Mouse (Mus musculus) layer of hippocampus, postnatal 14 days (tissue): ENCODE measurements around the gene Apopt1. TPM values are rescaled to one million over a fixed set of nuclear protein-coding genes. Genes with fewer than 3 reads are reported as not detected.
"Not testable (repeated sequence)": the region's sequence is repeated elsewhere in the genome, so short reads cannot be mapped to it uniquely, and the experiment has no call there.

ENCODE experiments used
- DNase-seq, 2 experiments: peaks; one replicate each; pipeline ENCODE4 v3.0.0; 2021 to 2022; ENCODE audit warnings: low spot score in 2 of 2, mixed read lengths in 1 of 2
- total RNA-seq, 2 experiments: library from RNA; stranded (reverse); gene quantifications; 2 replicates each; pipeline ENCODE4 v1.2.3; 2021

Apopt1 gene
- total RNA-seq, 2 experiments from 2014 or later = 38.5 to 40.0 TPM

- DNase-seq = no peak
Measured at GRCm38 (mm10) chr12:111704609-111705008, 8.5 kb upstream of the Apopt1 start.

GRCm38 (mm10) chr12:111705186-111705973 lies 7.7 kb upstream of the Apopt1 start:
- no peak for DNase-seq

DNA sequence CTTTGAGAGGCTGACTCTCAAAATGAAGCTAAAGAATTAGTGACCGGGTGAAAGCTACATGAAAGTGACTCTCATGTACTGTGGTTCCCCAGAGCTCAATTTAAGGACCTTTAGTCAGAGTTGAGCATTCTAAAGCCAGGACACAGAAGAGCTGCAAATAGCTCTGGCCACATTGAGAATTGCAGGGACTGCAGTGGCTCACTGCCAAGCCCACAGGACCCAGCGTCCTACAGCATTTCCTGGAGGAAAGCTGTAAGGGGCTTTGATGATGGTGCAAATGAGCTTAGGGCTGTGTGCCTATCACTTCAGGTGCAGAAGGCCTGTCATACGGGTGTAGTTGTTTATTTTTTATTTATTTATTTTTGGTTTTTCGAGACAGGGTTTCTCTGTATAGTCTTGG lies 4.9 kb upstream of the Apopt1 start:
- DNase-seq = no peak

- DNase-seq = no peak
Measured at GRCm38 (mm10) chr12:111710091-111710490, 3.0 kb upstream of the Apopt1 start.

- no peak for DNase-seq
Measured at GRCm38 (mm10) chr12:111712476-111712875, 585 bp upstream of the Apopt1 start.

GRCm38 (mm10) chr12:111713880-111714279 lies 819 bp downstream of the Apopt1 start:
- not testable (repeated sequence) for DNase-seq

DNA sequence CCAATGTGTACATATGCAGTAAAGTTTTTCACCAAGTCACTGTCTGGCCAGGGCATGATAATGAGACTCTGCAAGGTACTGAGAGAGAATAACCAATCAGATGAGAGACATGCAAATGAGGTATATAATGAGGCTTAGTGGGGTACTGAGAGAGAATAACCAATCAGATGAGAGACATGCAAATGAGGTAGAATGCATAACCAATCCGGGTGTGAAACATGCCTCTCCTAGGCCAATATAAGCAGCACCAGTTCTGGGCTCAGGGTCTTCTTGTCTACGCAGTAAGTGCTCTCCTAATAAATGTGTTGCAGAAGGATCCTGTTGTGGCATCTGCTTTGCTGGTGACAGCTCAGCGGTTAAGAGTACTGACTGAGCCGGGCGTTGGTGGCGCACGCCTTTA lies 3.4 kb downstream of the Apopt1 start:
- no peak for DNase-seq

- no peak for DNase-seq
Measured at GRCm38 (mm10) chr12:111718656-111719055, 5.6 kb downstream of the Apopt1 start.

- no peak for DNase-seq
Measured at GRCm38 (mm10) chr12:111720222-111720621, 7.2 kb downstream of the Apopt1 start.

DNA sequence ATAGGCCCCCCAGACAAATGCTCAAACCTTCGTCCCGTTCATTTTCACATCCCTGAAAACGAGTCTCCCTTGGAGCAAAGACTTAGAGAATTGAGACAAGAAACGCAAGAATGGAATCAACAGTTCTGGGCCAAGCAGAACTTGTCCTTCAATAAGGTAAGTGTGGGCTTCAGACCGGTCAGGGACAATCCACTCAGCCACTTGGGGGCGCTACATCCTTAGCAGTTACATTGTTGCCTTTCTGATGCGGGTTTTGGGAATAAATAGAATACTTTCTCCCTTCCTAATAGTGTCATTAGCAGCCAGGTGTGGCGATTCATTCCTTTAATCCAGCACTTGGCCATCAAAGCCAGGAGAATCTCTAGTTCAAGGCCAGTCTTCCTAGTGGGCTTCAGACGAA lies 9.6 kb downstream of the Apopt1 start:
- peak; percentile 37 to 54 for DNase-seq

DNA sequence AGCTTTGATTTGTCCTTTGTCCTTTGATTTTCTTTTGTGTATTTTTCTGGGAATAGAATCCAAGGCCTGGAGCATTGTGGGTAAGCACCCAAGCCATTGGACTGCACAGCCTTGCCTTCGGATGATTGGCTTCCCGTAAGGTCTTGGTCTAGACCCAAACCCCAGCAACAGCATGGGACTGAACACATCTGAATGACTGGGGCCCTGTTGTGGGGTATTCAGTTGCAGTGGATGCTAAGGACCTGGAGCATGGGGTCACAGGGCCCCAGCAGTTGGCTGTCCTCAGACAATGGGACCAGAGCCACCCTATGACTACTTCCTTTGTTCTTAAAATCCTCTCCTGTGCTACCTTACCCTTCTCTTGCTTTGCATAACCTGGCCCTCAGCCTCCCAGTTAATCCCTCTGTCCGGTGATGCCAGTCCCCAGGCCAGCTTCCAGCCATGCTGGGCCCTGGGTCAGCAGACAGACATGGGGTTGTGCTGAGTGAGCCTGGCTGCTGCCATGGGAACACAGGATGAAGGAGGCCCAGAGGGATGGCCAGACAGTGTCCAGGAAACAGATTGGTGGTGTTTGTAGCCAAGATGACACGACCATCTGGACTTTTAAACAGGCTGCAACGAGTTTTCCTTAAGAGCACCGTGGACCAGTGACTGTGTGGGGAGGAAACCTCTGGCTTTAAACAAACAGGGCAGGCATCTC lies 11.7 kb downstream of the Apopt1 start:
- peak in 1 of 2 experiments; percentile 21 for DNase-seq

- peak; percentile 61 to 70 for DNase-seq
Measured at GRCm38 (mm10) chr12:111725338-111726121, 12.5 kb downstream of the Apopt1 start.

GRCm38 (mm10) chr12:111726122-111726463 lies 13.0 kb downstream of the Apopt1 start:
- peak in 1 of 2 experiments; percentile 53 for DNase-seq

DNA sequence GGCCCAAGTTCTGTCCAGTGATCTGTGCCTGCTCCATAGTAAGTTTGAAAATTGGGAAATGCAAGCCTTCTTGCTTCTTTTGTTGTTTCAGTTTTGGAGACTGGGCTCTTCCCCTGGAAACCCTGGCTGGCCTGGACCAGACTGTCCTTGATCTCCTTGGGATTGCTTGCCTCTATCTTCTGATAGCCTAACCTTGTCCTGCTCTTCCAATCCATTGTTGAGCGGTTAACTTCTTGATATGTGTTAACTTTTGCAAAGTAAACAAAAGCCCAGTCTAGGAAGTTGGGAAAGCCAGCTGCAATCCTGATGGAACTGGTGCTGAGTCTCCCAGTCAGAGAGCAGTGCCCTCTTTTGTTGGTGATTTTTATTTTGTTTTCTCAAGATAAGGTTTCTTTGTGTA lies 14.9 kb downstream of the Apopt1 start:
- no peak for DNase-seq

DNA sequence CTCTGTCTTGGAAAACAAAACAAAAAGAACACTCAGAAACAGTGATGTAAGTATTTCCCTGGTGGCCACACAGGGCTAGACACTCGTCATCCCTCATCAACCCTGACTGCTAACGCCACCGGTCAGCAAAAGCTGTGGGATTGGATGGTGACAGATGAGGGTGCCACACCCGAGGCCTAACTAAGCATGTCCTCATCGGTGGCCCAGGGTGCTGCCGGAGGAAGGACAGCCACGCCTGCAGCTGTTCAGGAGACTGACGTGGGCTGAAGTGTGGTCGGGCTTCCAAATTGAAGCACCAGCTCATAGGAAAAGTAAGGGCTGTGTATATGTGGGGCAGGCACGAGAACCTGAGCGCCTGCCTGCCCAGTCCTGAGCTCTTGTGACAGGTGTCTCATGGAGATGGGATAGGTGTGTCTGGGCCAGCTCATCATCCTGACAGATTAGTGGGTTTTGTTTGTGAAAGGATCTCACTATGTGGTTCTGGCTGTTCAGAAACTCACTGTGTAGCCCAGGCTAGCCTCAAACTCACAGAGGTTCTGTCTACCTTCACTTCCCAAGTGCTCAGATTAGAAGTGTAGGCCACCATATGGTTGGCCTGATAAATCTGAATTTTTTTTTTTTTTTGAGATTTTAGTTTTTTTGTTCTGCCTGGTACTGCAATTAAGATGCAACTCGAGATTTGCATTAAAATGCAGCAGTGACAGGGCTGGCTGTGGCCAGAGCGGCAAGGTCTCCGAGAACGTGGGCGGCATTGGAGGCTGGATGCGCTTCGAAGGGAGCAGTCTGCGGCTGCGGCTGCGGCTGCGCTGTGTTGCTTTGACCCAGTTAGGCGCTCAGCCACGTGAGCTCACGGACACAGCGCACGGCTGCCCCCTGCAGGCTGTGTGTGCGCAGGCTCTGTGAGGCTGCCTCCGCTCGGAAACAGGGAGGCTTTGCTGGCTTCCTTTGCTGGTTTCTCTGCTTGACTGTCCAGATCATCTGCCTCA lies 19.1 kb downstream of the Apopt1 start:
- DNase-seq = peak; percentile 84 to 87

DNA sequence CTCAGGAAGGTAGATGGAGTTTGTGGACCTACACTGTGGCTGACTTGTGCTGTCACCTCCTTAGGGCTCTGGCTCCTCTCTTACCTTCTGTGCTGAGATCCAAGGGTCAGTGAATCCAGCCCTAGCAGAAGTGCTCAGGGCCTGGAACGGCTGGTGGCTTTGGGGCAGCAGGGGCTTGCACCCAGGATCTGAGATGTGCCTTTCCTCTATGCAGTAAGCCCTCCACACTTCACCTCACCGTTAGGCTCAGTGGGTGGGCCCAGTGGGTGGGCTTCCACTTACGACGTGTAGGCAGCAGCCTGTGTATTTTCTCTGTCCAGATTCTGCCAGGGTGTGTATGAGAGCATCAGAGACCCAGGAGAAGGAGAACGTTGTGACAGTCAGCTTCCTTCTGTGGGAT lies 19.9 kb downstream of the Apopt1 start:
- no peak for DNase-seq

GRCm38 (mm10) chr12:111734912-111735311 lies 21.9 kb downstream of the Apopt1 start:
- no peak for DNase-seq

- DNase-seq = not testable (repeated sequence)
Measured at GRCm38 (mm10) chr12:111736676-111737075, 23.6 kb downstream of the Apopt1 start.

GRCm38 (mm10) chr12:111737370-111737769 lies 24.3 kb downstream of the Apopt1 start:
- no peak for DNase-seq

DNA sequence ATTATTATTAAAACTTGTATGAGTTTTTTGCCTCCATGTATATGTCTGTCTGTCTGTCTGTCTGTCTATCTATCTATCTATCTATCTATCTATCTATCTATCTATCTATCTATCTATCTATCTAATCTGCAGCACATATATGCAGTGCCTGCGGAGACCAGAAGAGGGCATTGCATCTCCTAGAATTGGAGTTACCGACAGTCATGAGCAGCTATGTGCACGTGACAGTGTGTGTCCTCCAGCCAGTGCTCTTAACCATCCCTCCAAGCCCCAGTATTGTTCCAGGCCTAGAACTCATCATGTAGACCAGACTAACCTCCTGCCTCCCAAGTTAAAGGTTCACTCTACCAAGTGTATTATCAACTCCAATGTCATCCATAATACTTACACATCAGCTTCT lies 25.7 kb downstream of the Apopt1 start:
- peak; percentile 43 to 49 for DNase-seq

DNA sequence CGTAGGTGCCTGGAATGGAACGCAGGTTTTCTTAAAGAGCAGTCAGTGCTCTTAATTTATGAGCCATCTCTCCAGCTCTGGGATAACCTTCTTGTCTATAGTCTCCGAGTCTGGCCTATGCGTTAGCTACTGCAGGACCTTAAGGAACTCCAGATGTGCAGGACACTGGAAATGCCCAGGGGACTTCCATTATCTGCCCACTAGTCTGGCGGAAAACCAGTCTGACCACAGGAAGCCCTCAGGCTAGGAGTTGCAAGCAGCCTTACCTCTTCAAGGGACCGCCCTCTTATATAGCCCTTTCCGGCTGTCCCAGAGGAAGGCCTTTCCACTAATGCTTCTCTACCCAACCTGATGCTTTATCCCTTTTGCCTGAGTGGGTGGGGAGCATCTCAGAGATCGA lies 28.3 kb downstream of the Apopt1 start:
- no peak for DNase-seq
